Mouse (Mus musculus) heart, embryonic 12.5 days (tissue): ENCODE data around the gene Zfp692. TPM values are rescaled to one million over a fixed set of nuclear protein-coding genes. Genes with fewer than 3 reads are reported as not detected.

ENCODE experiments used
- ATAC-seq: fragments of 200-750 bp; cut with Nextera tagmentation; 2 replicates; pipeline ENCODE4 v1.8.0; 2017; ENCODE audit warnings: moderate TSS enrichment, moderate library complexity; ENCODE audit not compliant: insufficient number of reproducible peaks, low FRiP score
- H3K27ac ChIP-seq: fragments of 300-500 bp; sonication (generic); 2 replicates; pipeline ENCODE4 v1.5.1; 2016; ENCODE audit warnings: mild to moderate bottlenecking, moderate library complexity; ENCODE audit not compliant: poor library complexity, severe bottlenecking
- H3K27me3 ChIP-seq: fragments of 300-500 bp; sonication (generic); replicated peaks from 2 replicates; pipeline ENCODE4 v1.6.1; 2016; ENCODE audit warnings: mild to moderate bottlenecking, moderate library complexity
- H3K36me3 ChIP-seq: fragments of 300-500 bp; sonication (generic); 2 replicates; pipeline ENCODE4 v1.6.1; 2016; ENCODE audit warnings: mild to moderate bottlenecking, moderate library complexity
- H3K4me1 ChIP-seq: fragments of 300-500 bp; sonication (generic); replicated peaks from 2 replicates; pipeline ENCODE4 v1.6.1; 2016; ENCODE audit warnings: mild to moderate bottlenecking
- H3K4me2 ChIP-seq: fragments of 300-500 bp; sonication (generic); 2 replicates; pipeline ENCODE4 v1.6.1; 2016; ENCODE audit warnings: mild to moderate bottlenecking, moderate library complexity
- H3K4me3 ChIP-seq: fragments of 300-500 bp; sonication (generic); 2 replicates; pipeline ENCODE4 v1.5.1; 2016; ENCODE audit warnings: mild to moderate bottlenecking
- H3K9ac ChIP-seq: fragments of 300-500 bp; sonication (generic); 2 replicates; pipeline ENCODE4 v1.6.1; 2016; ENCODE audit warnings: mild to moderate bottlenecking, moderate library complexity
- H3K9me3 ChIP-seq: fragments of 300-500 bp; sonication (generic); replicated peaks from 2 replicates; pipeline ENCODE4 v1.6.1; 2016; ENCODE audit warnings: mild to moderate bottlenecking, moderate library complexity
- WGBS: fragments of 180-500 bp; shearing (Covaris S2); methylation state at CpG from one replicate; pipeline ENCODE4 v1.1.7; 2016; 5-methylcytosine and 5-hydroxymethylcytosine counted together
- polyA plus RNA-seq: library from polyadenylated mRNA; unstranded; fragments of >200 nt; fragmentation: Nextera tagmentation; extraction: Ambion mirVana; gene quantifications from 2 replicates; pipeline ENCODE4 v1.2.1, GENCODE M21; 2016

Gene Zfp692
- polyA plus RNA-seq, 1 experiment from 2014 or later: 15.5 TPM

- Histone ChIP-seq H3K4me1 (peaks cover 49% of the 10 kb centered on the region), H3K4me3 (peak within 1 kb of the TSS; percentile 90), H3K4me2 (peak within 1 kb of the TSS; percentile 90), H3K27ac (peak within 1 kb of the TSS; percentile 69), H3K36me3 (peaks cover 34% of the 10 kb centered on the region), H3K9me3 (no peaks in the 10 kb centered on the region), H3K27me3 (no peaks in the 10 kb centered on the region), H3K9ac (peak within 1 kb of the TSS; percentile 95)
- under 1% methylated on average over 52 of the region's 52 CpGs for WGBS
- ATAC-seq: peak; percentile 93
Observed at GRCm38 (mm10) chr11:58330276-58331148, 23.6 kb downstream of the Zfp692 start, which contains the start of the genes Zfp672 and Sh3bp5l. Gene Zfp672 (minus strand): TSS chr11:58330339. Gene Sh3bp5l (plus strand): TSS chr11:58330724.

- H3K4me3 ChIP-seq: peak overlapping the region; percentile 90
- H3K4me1 ChIP-seq: peaks cover 49% of the 10 kb centered on the region
- H3K9ac ChIP-seq: peak overlapping the region; percentile 95
- H3K36me3 ChIP-seq: peaks cover 36% of the 10 kb centered on the region
- peak overlapping the region; percentile 69; the same call in 1 of the 2 replicates for H3K27ac ChIP-seq
- no peak for ATAC-seq
- no peaks in the 10 kb centered on the region for H3K9me3 ChIP-seq
- WGBS: 12% methylated on average over 10 of the region's 10 CpGs
- no peaks in the 10 kb centered on the region for H3K27me3 ChIP-seq
- H3K4me2 ChIP-seq: peak overlapping the region; percentile 90
Observed at GRCm38 (mm10) chr11:58331149-58331495, 24.3 kb downstream of the Zfp692 start.

- peak overlapping the region; percentile 95 for H3K9ac ChIP-seq
- ATAC-seq: no peak
- H3K27ac ChIP-seq: no peak overlapping the region
- H3K4me2 ChIP-seq: peak overlapping the region; percentile 90
- WGBS: 76% methylated on average over 6 of the region's 6 CpGs
- H3K36me3 ChIP-seq: peaks cover 39% of the 10 kb centered on the region
- H3K9me3 ChIP-seq: no peaks in the 10 kb centered on the region
- H3K4me3 ChIP-seq: peak overlapping the region; percentile 90
- no peaks in the 10 kb centered on the region for H3K27me3 ChIP-seq
- peaks cover 49% of the 10 kb centered on the region for H3K4me1 ChIP-seq
Observed at GRCm38 (mm10) chr11:58331546-58331945, 24.7 kb downstream of the Zfp692 start.

- Histone ChIP-seq H3K4me3 (no peak overlapping the region), H3K27ac (peak overlapping the region; percentile 78), H3K9ac (no peak overlapping the region), H3K36me3 (peaks cover 51% of the 10 kb centered on the region), H3K27me3 (no peaks in the 10 kb centered on the region), H3K9me3 (no peaks in the 10 kb centered on the region), H3K4me1 (peaks cover 37% of the 10 kb centered on the region), H3K4me2 (no peak overlapping the region; the same call in 1 of the 2 replicates)
- ATAC-seq: no peak
- 41% methylated on average over 3 of the region's 3 CpGs for WGBS
Observed at GRCm38 (mm10) chr11:58334746-58335145, 27.9 kb downstream of the Zfp692 start.

GRCm38 (mm10) chr11:58346745-58347144 is 39.9 kb downstream of the Zfp692 start:
- no peak overlapping the region for H3K4me3 ChIP-seq
- no peak overlapping the region for H3K9ac ChIP-seq
- no peak overlapping the region for H3K4me2 ChIP-seq
- no peaks in the 10 kb centered on the region for H3K9me3 ChIP-seq
- no peaks in the 10 kb centered on the region for H3K4me1 ChIP-seq
- H3K27ac ChIP-seq: no peak overlapping the region
- ATAC-seq: no peak
- WGBS: 79% methylated on average over 4 of the region's 4 CpGs
- H3K27me3 ChIP-seq: no peaks in the 10 kb centered on the region
- peaks cover 49% of the 10 kb centered on the region for H3K36me3 ChIP-seq

GRCm38 (mm10) chr11:58350628-58351027 is 43.8 kb downstream of the Zfp692 start:
- Histone ChIP-seq H3K4me3 (no peak overlapping the region), H3K27ac (no peak overlapping the region), H3K36me3 (peaks cover 22% of the 10 kb centered on the region), H3K9me3 (no peaks in the 10 kb centered on the region), H3K4me1 (peaks cover 10% of the 10 kb centered on the region), H3K4me2 (no peak overlapping the region), H3K9ac (no peak overlapping the region), H3K27me3 (no peaks in the 10 kb centered on the region)
- WGBS: 68% methylated on average over 4 of the region's 4 CpGs
- no peak for ATAC-seq

- ATAC-seq: no peak
- Histone ChIP-seq H3K9ac (no peak overlapping the region), H3K36me3 (peaks cover 16% of the 10 kb centered on the region), H3K9me3 (no peaks in the 10 kb centered on the region), H3K4me3 (no peak overlapping the region), H3K4me2 (no peak overlapping the region), H3K27me3 (no peaks in the 10 kb centered on the region), H3K4me1 (peaks cover 10% of the 10 kb centered on the region), H3K27ac (no peak overlapping the region)
- WGBS: 80% methylated on average over 5 of the region's 5 CpGs
Observed at GRCm38 (mm10) chr11:58351179-58351578, 44.3 kb downstream of the Zfp692 start.

GRCm38 (mm10) chr11:58352681-58353548 is 46.0 kb downstream of the Zfp692 start:
- H3K9ac ChIP-seq: no peak overlapping the region
- peaks cover 10% of the 10 kb centered on the region for H3K4me1 ChIP-seq
- no peak overlapping the region for H3K4me3 ChIP-seq
- no peaks in the 10 kb centered on the region for H3K27me3 ChIP-seq
- no peak overlapping the region for H3K27ac ChIP-seq
- 10% methylated on average over 7 of the region's 7 CpGs for WGBS
- ATAC-seq: peak; percentile 56; the same call in 1 of the 2 replicates
- H3K4me2 ChIP-seq: no peak overlapping the region
- H3K9me3 ChIP-seq: no peaks in the 10 kb centered on the region
- H3K36me3 ChIP-seq: no peaks in the 10 kb centered on the region

GRCm38 (mm10) chr11:58353709-58354108 is 46.8 kb downstream of the Zfp692 start:
- Histone ChIP-seq H3K9me3 (no peaks in the 10 kb centered on the region), H3K4me3 (no peak overlapping the region), H3K4me1 (peaks cover 10% of the 10 kb centered on the region), H3K4me2 (no peak overlapping the region), H3K36me3 (no peaks in the 10 kb centered on the region), H3K27ac (no peak overlapping the region), H3K9ac (no peak overlapping the region), H3K27me3 (no peaks in the 10 kb centered on the region)
- 66% methylated on average over 3 of the region's 3 CpGs for WGBS
- no peak for ATAC-seq

- ATAC-seq: no peak
- H3K27me3 ChIP-seq: no peaks in the 10 kb centered on the region
- WGBS: 54% methylated on average over 10 of the region's 10 CpGs
- H3K27ac ChIP-seq: no peak overlapping the region
- no peaks in the 10 kb centered on the region for H3K9me3 ChIP-seq
- no peaks in the 10 kb centered on the region for H3K36me3 ChIP-seq
- H3K4me1 ChIP-seq: peaks cover 10% of the 10 kb centered on the region
- no peak overlapping the region for H3K4me2 ChIP-seq
- no peak overlapping the region for H3K9ac ChIP-seq
- H3K4me3 ChIP-seq: no peak overlapping the region
Observed at GRCm38 (mm10) chr11:58354476-58354875, 47.6 kb downstream of the Zfp692 start.

- no peak overlapping the region for H3K27ac ChIP-seq
- ATAC-seq: no peak
- H3K4me3 ChIP-seq: no peak overlapping the region
- no peak overlapping the region for H3K4me2 ChIP-seq
- no peaks in the 10 kb centered on the region for H3K9me3 ChIP-seq
- H3K4me1 ChIP-seq: peaks cover 10% of the 10 kb centered on the region
- no peaks in the 10 kb centered on the region for H3K27me3 ChIP-seq
- H3K36me3 ChIP-seq: no peaks in the 10 kb centered on the region
- no peak overlapping the region for H3K9ac ChIP-seq
- 75% methylated on average over 3 of the region's 3 CpGs for WGBS
Observed at GRCm38 (mm10) chr11:58354927-58355326, 48.1 kb downstream of the Zfp692 start.
